Mouse (Mus musculus): Measurements from ENCODE around the gene Ttc7b. TPM values are rescaled to one million over a fixed set of nuclear protein-coding genes. Genes with fewer than 3 reads are reported as not detected.

The Ttc7b gene
- total and polyA plus RNA-seq, 2 experiments: 7.7 to 10.7 TPM

DNA sequence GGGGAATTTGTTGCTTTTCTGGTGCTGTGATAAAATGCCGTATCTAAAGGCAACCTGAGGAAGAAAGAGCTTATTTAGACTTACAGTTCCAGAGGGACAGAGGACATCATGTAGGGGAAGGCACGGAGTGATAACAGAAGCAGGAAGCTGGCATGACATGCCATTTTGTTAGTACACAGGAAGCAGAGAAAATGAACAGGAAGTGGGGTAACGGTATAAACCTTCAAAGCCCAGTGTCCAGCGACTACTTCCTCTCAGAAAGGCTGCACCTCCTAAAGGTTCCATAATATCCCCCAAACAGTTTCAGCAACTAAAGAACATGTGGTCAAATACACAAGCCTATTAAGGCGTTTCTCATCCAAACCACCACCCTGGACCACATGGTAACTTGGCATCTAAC lies 10.2 kb upstream of the Ttc7b start:
- Histone ChIP-seq H3K4me3 (ENCODE audit: insufficient read depth, low read depth, low read length) (no peak overlapping the region), H3K36me3 (ENCODE audit: control insufficient read depth, insufficient read depth, low read length) (no peaks in the 10 kb centered on the region), H3K4me1 (ENCODE audit: control insufficient read depth, insufficient read depth, low read length) (peaks cover 2% of the 10 kb centered on the region; the same call in 1 of the 2 replicates), H3K27ac (replicated peaks; ENCODE audit: insufficient read depth, low read depth, low read length) (no peak overlapping the region; the same call in 1 of the 2 replicates), H3K79me2 (ENCODE audit: control insufficient read depth, insufficient read depth, low read length) (no peaks in the 10 kb centered on the region), H3K27me3 (ENCODE audit: control insufficient read depth, insufficient read depth, low read length) (no peaks in the 10 kb centered on the region), H3K9ac (ENCODE audit: low read depth, low read length) (no peak overlapping the region)
- DNase-seq (ENCODE audit: extremely low read depth, low read depth, low spot score): no peak
- TF ChIP-seq POLR2A (IDR thresholded peaks at IDR 0.05; ENCODE audit: extremely low read depth, insufficient read depth, low read length): no peak
- no peak for TF ChIP-seq CTCF (IDR thresholded peaks at IDR 0.05; ENCODE audit: low read depth, low read length)
- 83% methylated on average over 5 of the region's 5 CpGs for WGBS

DNA sequence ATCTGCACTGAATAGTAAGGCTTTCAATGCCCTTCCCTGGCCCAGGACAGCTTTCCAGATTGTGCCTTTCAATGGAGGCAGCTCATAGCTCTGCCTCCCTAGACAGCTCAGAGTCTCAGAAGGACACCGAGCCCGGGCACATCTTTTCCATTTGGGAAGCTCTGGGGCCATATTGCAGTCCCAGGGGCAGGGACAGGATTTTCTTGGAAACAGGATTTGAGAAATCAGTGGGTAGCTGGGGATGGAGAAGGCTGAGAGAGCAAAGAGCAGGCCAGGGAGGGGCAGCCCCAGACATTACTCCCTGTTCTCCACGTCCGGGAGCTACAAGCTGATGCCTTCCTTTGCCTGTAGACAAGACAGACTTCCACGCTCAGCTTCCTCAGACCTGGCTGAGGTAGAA lies 9.0 kb upstream of the Ttc7b start:
- TF ChIP-seq POLR2A (IDR thresholded peaks at IDR 0.05; ENCODE audit: extremely low read depth, insufficient read depth, low read length) (no peak), CTCF (IDR thresholded peaks at IDR 0.05; ENCODE audit: low read depth, low read length) (no peak)
- Histone ChIP-seq H3K9ac (ENCODE audit: low read depth, low read length) (no peak overlapping the region), H3K4me3 (ENCODE audit: insufficient read depth, low read depth, low read length) (no peak overlapping the region), H3K4me1 (ENCODE audit: control insufficient read depth, insufficient read depth, low read length) (peaks cover 2% of the 10 kb centered on the region; the same call in 1 of the 2 replicates), H3K27ac (replicated peaks; ENCODE audit: insufficient read depth, low read depth, low read length) (no peak overlapping the region), H3K36me3 (ENCODE audit: control insufficient read depth, insufficient read depth, low read length) (no peaks in the 10 kb centered on the region), H3K79me2 (ENCODE audit: control insufficient read depth, insufficient read depth, low read length) (no peaks in the 10 kb centered on the region), H3K27me3 (ENCODE audit: control insufficient read depth, insufficient read depth, low read length) (no peaks in the 10 kb centered on the region)
- 80% methylated on average over 5 of the region's 5 CpGs for WGBS
- DNase-seq (ENCODE audit: extremely low read depth, low read depth, low spot score): no peak

DNA sequence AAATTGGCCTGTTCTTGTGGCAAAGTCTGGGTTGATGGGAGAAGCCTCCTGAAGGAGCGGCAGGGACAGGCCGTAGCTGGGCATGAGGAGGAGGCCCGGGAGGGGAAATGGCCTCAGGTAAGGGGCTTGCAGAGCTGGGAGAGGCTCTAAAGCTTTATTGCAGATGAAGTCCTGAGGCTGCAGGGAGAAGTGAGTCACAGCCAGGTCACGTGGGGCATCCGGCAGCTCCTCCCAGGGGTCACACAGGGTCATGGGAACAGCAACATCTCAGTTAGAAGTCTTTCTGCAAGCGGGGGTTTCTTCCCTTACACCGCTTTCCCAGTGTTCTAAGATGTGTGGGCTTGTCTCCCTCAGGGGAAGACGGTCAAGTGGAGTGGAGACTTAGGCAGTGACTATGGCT lies 8.5 kb upstream of the Ttc7b start:
- no peaks in the 10 kb centered on the region for H3K36me3 ChIP-seq (ENCODE audit: control insufficient read depth, insufficient read depth, low read length)
- no peak for TF ChIP-seq POLR2A (IDR thresholded peaks at IDR 0.05; ENCODE audit: extremely low read depth, insufficient read depth, low read length)
- TF ChIP-seq CTCF (IDR thresholded peaks at IDR 0.05; ENCODE audit: low read depth, low read length): no peak
- 59% methylated on average over 8 of the region's 8 CpGs for WGBS
- no peak overlapping the region for H3K4me3 ChIP-seq (ENCODE audit: insufficient read depth, low read depth, low read length)
- H3K27ac ChIP-seq (replicated peaks; ENCODE audit: insufficient read depth, low read depth, low read length): peak overlapping the region; percentile 21; the same call in 1 of the 2 replicates
- no peaks in the 10 kb centered on the region for H3K79me2 ChIP-seq (ENCODE audit: control insufficient read depth, insufficient read depth, low read length)
- H3K27me3 ChIP-seq (ENCODE audit: control insufficient read depth, insufficient read depth, low read length): no peaks in the 10 kb centered on the region
- H3K9ac ChIP-seq (ENCODE audit: low read depth, low read length): no peak overlapping the region
- DNase-seq (ENCODE audit: extremely low read depth, low read depth, low spot score): no peak
- H3K4me1 ChIP-seq (ENCODE audit: control insufficient read depth, insufficient read depth, low read length): peaks cover 2% of the 10 kb centered on the region; the same call in 1 of the 2 replicates

DNA sequence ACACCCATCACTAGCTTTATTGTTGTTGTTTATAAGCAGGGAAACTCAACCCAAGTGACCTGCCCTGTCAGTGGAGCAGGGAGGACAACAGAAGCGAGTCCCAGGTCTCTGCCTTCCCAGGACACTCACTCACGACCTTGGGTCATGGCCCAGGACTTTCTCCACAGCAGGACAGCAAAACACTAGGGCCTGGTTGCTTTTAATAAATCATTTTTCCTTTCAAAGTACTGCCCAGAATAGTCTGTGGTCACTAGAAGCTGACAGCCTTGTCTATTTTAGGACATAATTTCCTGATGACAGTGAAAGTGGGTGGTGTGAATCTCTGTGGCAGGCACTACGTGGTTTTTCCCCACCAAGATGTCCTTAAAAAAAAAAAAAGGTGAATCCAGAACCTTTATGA lies 7.6 kb upstream of the Ttc7b start:
- Histone ChIP-seq H3K4me3 (ENCODE audit: insufficient read depth, low read depth, low read length) (no peak overlapping the region), H3K4me1 (ENCODE audit: control insufficient read depth, insufficient read depth, low read length) (peaks cover 2% of the 10 kb centered on the region; the same call in 1 of the 2 replicates), H3K36me3 (ENCODE audit: control insufficient read depth, insufficient read depth, low read length) (no peaks in the 10 kb centered on the region), H3K79me2 (ENCODE audit: control insufficient read depth, insufficient read depth, low read length) (no peaks in the 10 kb centered on the region), H3K9ac (ENCODE audit: low read depth, low read length) (no peak overlapping the region), H3K27ac (replicated peaks; ENCODE audit: insufficient read depth, low read depth, low read length) (0 out of 2 replicates have a peak overlapping the region, but pooled peaks have one; percentile 5), H3K27me3 (ENCODE audit: control insufficient read depth, insufficient read depth, low read length) (no peaks in the 10 kb centered on the region)
- TF ChIP-seq POLR2A (IDR thresholded peaks at IDR 0.05; ENCODE audit: extremely low read depth, insufficient read depth, low read length) (no peak), CTCF (IDR thresholded peaks at IDR 0.05; ENCODE audit: low read depth, low read length) (no peak)
- DNase-seq (ENCODE audit: extremely low read depth, low read depth, low spot score): no peak
- 66% methylated on average over 3 of the region's 3 CpGs for WGBS

DNA sequence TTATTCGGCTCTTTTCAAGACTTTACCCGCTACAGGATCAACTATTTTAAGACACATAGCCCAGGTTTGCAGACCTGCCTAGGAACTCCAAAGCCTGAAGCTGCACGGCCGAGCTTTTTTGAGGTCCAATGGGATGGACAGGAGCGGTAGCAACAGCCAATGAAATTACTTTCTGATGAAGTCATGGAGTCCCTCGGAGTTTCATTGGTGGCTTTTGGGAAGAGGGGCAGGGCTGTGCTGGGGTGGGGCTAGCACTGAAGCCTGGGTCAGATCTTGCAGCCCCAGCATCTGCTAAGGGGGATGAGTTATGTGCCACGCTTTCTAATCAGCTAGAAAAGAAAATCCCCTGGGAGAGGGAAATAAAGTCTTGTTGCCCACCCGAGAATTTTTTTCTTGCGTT lies 7.1 kb upstream of the Ttc7b start:
- WGBS: 38% methylated on average over 9 of the region's 9 CpGs
- H3K79me2 ChIP-seq (ENCODE audit: control insufficient read depth, insufficient read depth, low read length): no peaks in the 10 kb centered on the region
- 0 out of 2 replicates have a peak overlapping the region, but pooled peaks have one; percentile 5 for H3K27ac ChIP-seq (replicated peaks; ENCODE audit: insufficient read depth, low read depth, low read length)
- H3K27me3 ChIP-seq (ENCODE audit: control insufficient read depth, insufficient read depth, low read length): no peaks in the 10 kb centered on the region
- H3K4me1 ChIP-seq (ENCODE audit: control insufficient read depth, insufficient read depth, low read length): peaks cover 2% of the 10 kb centered on the region; the same call in 1 of the 2 replicates
- H3K4me3 ChIP-seq (ENCODE audit: insufficient read depth, low read depth, low read length): no peak overlapping the region
- no peaks in the 10 kb centered on the region for H3K36me3 ChIP-seq (ENCODE audit: control insufficient read depth, insufficient read depth, low read length)
- no peak for TF ChIP-seq POLR2A (IDR thresholded peaks at IDR 0.05; ENCODE audit: extremely low read depth, insufficient read depth, low read length)
- TF ChIP-seq CTCF (IDR thresholded peaks at IDR 0.05; ENCODE audit: low read depth, low read length): no peak
- no peak overlapping the region for H3K9ac ChIP-seq (ENCODE audit: low read depth, low read length)
- DNase-seq (ENCODE audit: extremely low read depth, low read depth, low spot score): no peak

DNA sequence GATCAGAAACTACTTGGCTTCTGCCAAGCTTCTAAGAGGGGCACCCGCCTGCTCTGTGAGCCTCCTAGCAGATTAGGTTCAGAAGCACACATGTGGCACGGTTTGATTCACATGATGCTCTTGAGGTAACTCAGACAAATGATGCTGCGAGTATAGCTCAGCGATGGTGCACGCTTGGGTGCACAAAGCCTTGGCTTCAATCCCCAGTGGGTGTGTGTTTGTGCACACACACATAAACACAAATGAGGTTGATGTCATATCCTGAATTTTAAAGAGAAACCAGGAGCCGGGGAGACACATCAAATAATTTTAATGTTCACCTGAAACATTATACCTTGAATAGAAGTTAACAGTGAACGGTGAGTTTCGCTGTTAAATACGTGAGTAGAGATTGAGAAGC lies 6.6 kb upstream of the Ttc7b start:
- H3K9ac ChIP-seq (ENCODE audit: low read depth, low read length): no peak overlapping the region
- no peaks in the 10 kb centered on the region for H3K36me3 ChIP-seq (ENCODE audit: control insufficient read depth, insufficient read depth, low read length)
- no peak overlapping the region for H3K4me3 ChIP-seq (ENCODE audit: insufficient read depth, low read depth, low read length)
- H3K27ac ChIP-seq (replicated peaks; ENCODE audit: insufficient read depth, low read depth, low read length): no peak overlapping the region
- no peak for DNase-seq (ENCODE audit: extremely low read depth, low read depth, low spot score)
- no peaks in the 10 kb centered on the region for H3K27me3 ChIP-seq (ENCODE audit: control insufficient read depth, insufficient read depth, low read length)
- no peaks in the 10 kb centered on the region for H3K79me2 ChIP-seq (ENCODE audit: control insufficient read depth, insufficient read depth, low read length)
- peaks cover 2% of the 10 kb centered on the region; the same call in 1 of the 2 replicates for H3K4me1 ChIP-seq (ENCODE audit: control insufficient read depth, insufficient read depth, low read length)
- TF ChIP-seq POLR2A (IDR thresholded peaks at IDR 0.05; ENCODE audit: extremely low read depth, insufficient read depth, low read length): no peak
- no peak for TF ChIP-seq CTCF (IDR thresholded peaks at IDR 0.05; ENCODE audit: low read depth, low read length)
- 84% methylated on average over 9 of the region's 9 CpGs for WGBS
